Mouse (Mus musculus) MEL (cell line): ENCODE measurements around the gene Arhgdia. TPM values are rescaled to one million over a fixed set of nuclear protein-coding genes. Genes with fewer than 3 reads are reported as not detected.

Experiments
- DNase-seq: peaks from one replicate; pipeline ENCODE4 v3.0.0; 2011; ENCODE audit warnings: low read depth, low spot score
- H3K27ac ChIP-seq: 2 replicates; pipeline ENCODE4 v1.5.1; 2012; ENCODE audit warnings: low read depth, mild to moderate bottlenecking, control low read depth, low read length, moderate library complexity; ENCODE audit not compliant: control insufficient read depth
- H3K27me3 ChIP-seq, 2 experiments: fragments of 150-350 bp in 1 of 2; sonication (generic) in 1 of 2; 2 replicates each; pipeline ENCODE4 v1.6.1; 2012; ENCODE audit warnings: low read length in 2 of 2, mild to moderate bottlenecking in 2 of 2, improper control_type of control experiment in 1 of 2, moderate library complexity in 1 of 2; ENCODE audit not compliant: insufficient read depth in 2 of 2, control insufficient read depth in 1 of 2
- H3K36me3 ChIP-seq, 2 experiments: 2 replicates each; pipeline ENCODE4 v1.6.1; 2012 to 2014; ENCODE audit warnings: low read length in 2 of 2, improper control_type of control experiment in 1 of 2, inconsistent platforms in 1 of 2, mild to moderate bottlenecking in 1 of 2; ENCODE audit not compliant: insufficient read depth in 2 of 2, control insufficient read depth in 1 of 2
- H3K4me1 ChIP-seq, 2 experiments: fragments of 150-350 bp in 1 of 2; sonication (generic) in 1 of 2; 2 replicates each; pipeline ENCODE4 v1.6.1; 2012; ENCODE audit warnings: low read length in 2 of 2, improper control_type of control experiment in 1 of 2, mild to moderate bottlenecking in 1 of 2; ENCODE audit not compliant: insufficient read depth in 2 of 2, control insufficient read depth in 1 of 2
- H3K4me3 ChIP-seq, 2 experiments: fragments of 150-350 bp in 1 of 2; sonication (generic) in 1 of 2; 2 replicates each; pipeline ENCODE4 v1.5.1; 2012; ENCODE audit warnings: low read depth in 2 of 2, low read length in 2 of 2, mild to moderate bottlenecking in 2 of 2, moderate library complexity in 2 of 2, control low read depth in 1 of 2, improper control_type of control experiment in 1 of 2; ENCODE audit not compliant: control insufficient read depth in 1 of 2, insufficient read depth in 1 of 2
- H3K79me2 ChIP-seq: 2 replicates; pipeline ENCODE4 v1.6.1; 2012; ENCODE audit warnings: mild to moderate bottlenecking, low read length, moderate library complexity; ENCODE audit not compliant: control insufficient read depth, poor library complexity, insufficient read depth
- H3K9ac ChIP-seq: 2 replicates; pipeline ENCODE4 v1.6.1; 2012; ENCODE audit warnings: low read depth, mild to moderate bottlenecking, control low read depth, low read length, moderate library complexity; ENCODE audit not compliant: control insufficient read depth, poor library complexity, severe bottlenecking
- H3K9me3 ChIP-seq: fragments of 150-350 bp; sonication (generic); replicated peaks from 2 replicates; pipeline ENCODE4 v1.6.1; 2012; ENCODE audit warnings: mild to moderate bottlenecking, low read length, improper control_type of control experiment, moderate library complexity; ENCODE audit not compliant: insufficient read depth
- BHLHE40 ChIP-seq: IDR thresholded peaks from 2 replicates; pipeline ENCODE4 v1.6.1; 2012; ENCODE audit warnings: low read depth, mild to moderate bottlenecking, inconsistent platforms, low read length, improper control_type of control experiment, borderline replicate concordance
- CHD1 ChIP-seq: IDR thresholded peaks from 2 replicates; pipeline ENCODE4 v1.6.1; 2012; ENCODE audit warnings: low read depth, mild to moderate bottlenecking, inconsistent platforms, low read length, improper control_type of control experiment
- CHD2 ChIP-seq: IDR thresholded peaks from 2 replicates; pipeline ENCODE4 v1.6.1; 2011; ENCODE audit warnings: low read length, improper control_type of control experiment
- CTCF ChIP-seq, 3 experiments: IDR thresholded peaks in 2 of 3; conservative IDR thresholded peaks in 1 of 3; 2 replicates each; pipeline ENCODE4 v1.5.1; 2011 to 2012; ENCODE audit warnings: low read length in 3 of 3, low read depth in 2 of 3, mild to moderate bottlenecking in 2 of 3, improper control_type of control experiment in 1 of 3, inconsistent platforms in 1 of 3, mixed read lengths in 1 of 3, moderate library complexity in 1 of 3; ENCODE audit not compliant: control insufficient read depth in 1 of 3, insufficient read depth in 1 of 3, poor library complexity in 1 of 3, severe bottlenecking in 1 of 3
- E2F4 ChIP-seq: IDR thresholded peaks from 2 replicates; pipeline ENCODE4 v1.6.1; 2011; ENCODE audit warnings: low read depth, low read length, improper control_type of control experiment, borderline replicate concordance
- EP300 ChIP-seq, 2 experiments: IDR thresholded peaks; 2 replicates each; pipeline ENCODE4 v1.6.1; 2011; ENCODE audit warnings: improper control_type of control experiment in 2 of 2, low read length in 2 of 2, low read depth in 1 of 2, mild to moderate bottlenecking in 1 of 2
- ETS1 ChIP-seq: IDR thresholded peaks from 2 replicates; pipeline ENCODE4 v1.6.1; 2012; ENCODE audit warnings: low read depth, mild to moderate bottlenecking, inconsistent platforms, low read length, improper control_type of control experiment, moderate library complexity
- GABPA ChIP-seq: IDR thresholded peaks from 2 replicates; pipeline ENCODE4 v1.6.1; 2012; ENCODE audit warnings: low read depth, mild to moderate bottlenecking, inconsistent platforms, low read length, improper control_type of control experiment, moderate library complexity
- HCFC1 ChIP-seq: IDR thresholded peaks from 2 replicates; pipeline ENCODE4 v1.6.1; 2012; ENCODE audit warnings: low read depth, mild to moderate bottlenecking, inconsistent platforms, low read length, improper control_type of control experiment, moderate library complexity
- JUND ChIP-seq: IDR thresholded peaks from 2 replicates; pipeline ENCODE4 v1.6.1; 2011; ENCODE audit warnings: low read depth, mild to moderate bottlenecking, improper control_type of control experiment, low read length
- KAT2A ChIP-seq: conservative IDR thresholded peaks from 2 replicates; pipeline ENCODE4 v1.6.1; 2012; ENCODE audit warnings: low read depth, low read length, improper control_type of control experiment, inconsistent platforms
- MAFK ChIP-seq: IDR thresholded peaks from 2 replicates; pipeline ENCODE4 v1.6.1; 2011; ENCODE audit warnings: low read depth, mild to moderate bottlenecking, low read length, improper control_type of control experiment, borderline replicate concordance
- MAX ChIP-seq: IDR thresholded peaks from 2 replicates; pipeline ENCODE4 v1.6.1; 2011; ENCODE audit warnings: low read length, improper control_type of control experiment
- MEF2A ChIP-seq: IDR thresholded peaks from 2 replicates; pipeline ENCODE4 v1.6.1; 2014; ENCODE audit warnings: low read depth, mild to moderate bottlenecking, inconsistent platforms, low read length, improper control_type of control experiment; ENCODE audit not compliant: poor library complexity, insufficient replicate concordance, severe bottlenecking; ENCODE audit errors: extremely low read depth
- MXI1 ChIP-seq: IDR thresholded peaks from 2 replicates; pipeline ENCODE4 v1.6.1; 2011; ENCODE audit warnings: mild to moderate bottlenecking, low read depth, low read length, improper control_type of control experiment
- MYB ChIP-seq: IDR thresholded peaks from 2 replicates; pipeline ENCODE4 v1.6.1; 2011; ENCODE audit warnings: mild to moderate bottlenecking, low read depth, low read length, improper control_type of control experiment
- MYC ChIP-seq: IDR thresholded peaks from 2 replicates; pipeline ENCODE4 v1.6.1; 2011; ENCODE audit warnings: low read depth, mild to moderate bottlenecking, low read length, improper control_type of control experiment, moderate library complexity
- NELFE ChIP-seq: IDR thresholded peaks from 2 replicates; pipeline ENCODE4 v1.6.1; 2011; ENCODE audit warnings: low read depth, low read length, improper control_type of control experiment
- NRF1 ChIP-seq: IDR thresholded peaks from 2 replicates; pipeline ENCODE4 v1.6.1; 2014; ENCODE audit warnings: low read depth, mild to moderate bottlenecking, inconsistent platforms, low read length, improper control_type of control experiment, moderate library complexity; ENCODE audit not compliant: poor library complexity, insufficient read depth, severe bottlenecking
- POLR2A ChIP-seq, 2 experiments: IDR thresholded peaks; 2 replicates each; pipeline ENCODE4 v1.6.1; 2011 to 2012; ENCODE audit warnings: low read length in 2 of 2, mild to moderate bottlenecking in 2 of 2, control low read depth in 1 of 2, improper control_type of control experiment in 1 of 2, low read depth in 1 of 2, moderate library complexity in 1 of 2; ENCODE audit not compliant: control insufficient read depth in 1 of 2, insufficient read depth in 1 of 2, poor library complexity in 1 of 2
- POLR2AphosphoS2 ChIP-seq: IDR thresholded peaks from 2 replicates; pipeline ENCODE4 v1.6.1; 2011; ENCODE audit warnings: low read length, improper control_type of control experiment
- POLR2AphosphoS5 ChIP-seq: IDR thresholded peaks from 2 replicates; pipeline ENCODE4 v1.6.1; 2012; ENCODE audit warnings: low read depth, borderline replicate concordance, mild to moderate bottlenecking, inconsistent platforms, low read length, moderate library complexity, mixed read lengths
- RAD21 ChIP-seq: IDR thresholded peaks from 2 replicates; pipeline ENCODE4 v1.6.1; 2011; ENCODE audit warnings: mild to moderate bottlenecking, low read depth, low read length, improper control_type of control experiment
- RCOR1 ChIP-seq: IDR thresholded peaks from 2 replicates; pipeline ENCODE4 v1.6.1; 2012; ENCODE audit warnings: low read depth, mild to moderate bottlenecking, inconsistent platforms, low read length, improper control_type of control experiment
- SIN3A ChIP-seq: IDR thresholded peaks from 2 replicates; pipeline ENCODE4 v1.6.1; 2012; ENCODE audit warnings: low read length, improper control_type of control experiment, inconsistent platforms
- SMC3 ChIP-seq: IDR thresholded peaks from 2 replicates; pipeline ENCODE4 v1.6.1; 2011; ENCODE audit warnings: low read depth, low read length, improper control_type of control experiment
- TAL1 ChIP-seq: IDR thresholded peaks from 2 replicates; pipeline ENCODE4 v1.6.1; 2012; ENCODE audit warnings: mild to moderate bottlenecking, inconsistent platforms, low read length, moderate library complexity, mixed read lengths
- TBP ChIP-seq: IDR thresholded peaks from 2 replicates; pipeline ENCODE4 v1.8.0; 2011; ENCODE audit warnings: low read depth, low read length, improper control_type of control experiment
- TCF12 ChIP-seq: IDR thresholded peaks from 2 replicates; pipeline ENCODE4 v1.6.1; 2014; ENCODE audit warnings: low read depth, mild to moderate bottlenecking, inconsistent platforms, low read length, improper control_type of control experiment, moderate library complexity
- UBTF ChIP-seq: IDR thresholded peaks from 2 replicates; pipeline ENCODE4 v1.6.1; 2012; ENCODE audit warnings: low read depth, mild to moderate bottlenecking, inconsistent platforms, low read length, improper control_type of control experiment, moderate library complexity, borderline replicate concordance; ENCODE audit not compliant: insufficient read depth
- USF1 ChIP-seq: IDR thresholded peaks from 2 replicates; pipeline ENCODE4 v1.6.1; 2014; ENCODE audit warnings: low read depth, mild to moderate bottlenecking, inconsistent platforms, low read length, improper control_type of control experiment, moderate library complexity
- USF2 ChIP-seq, 2 experiments: IDR thresholded peaks; 2 replicates each; pipeline ENCODE4 v1.6.1; 2011 to 2012; ENCODE audit warnings: improper control_type of control experiment in 2 of 2, low read length in 2 of 2, borderline replicate concordance in 1 of 2, inconsistent platforms in 1 of 2, low read depth in 1 of 2, mild to moderate bottlenecking in 1 of 2; ENCODE audit not compliant: insufficient read depth in 1 of 2
- ZC3H11A ChIP-seq: IDR thresholded peaks from 2 replicates; pipeline ENCODE4 v1.6.1; 2012; ENCODE audit warnings: low read depth, mild to moderate bottlenecking, inconsistent platforms, low read length, improper control_type of control experiment
- ZKSCAN1 ChIP-seq: IDR thresholded peaks from 2 replicates; pipeline ENCODE4 v1.6.1; 2012; ENCODE audit warnings: low read depth, mild to moderate bottlenecking, inconsistent platforms, low read length, improper control_type of control experiment, moderate library complexity
- ZMIZ1 ChIP-seq: IDR thresholded peaks from 2 replicates; pipeline ENCODE4 v1.6.1; 2012; ENCODE audit warnings: low read depth, mild to moderate bottlenecking, inconsistent platforms, low read length, improper control_type of control experiment, moderate library complexity
- ZNF384 ChIP-seq: IDR thresholded peaks from 2 replicates; pipeline ENCODE4 v1.6.1; 2012; ENCODE audit warnings: low read depth, mild to moderate bottlenecking, inconsistent platforms, low read length, improper control_type of control experiment
- polyA plus RNA-seq, 2 experiments: library from polyadenylated mRNA; stranded (reverse) in 1 of 2; unstranded in 1 of 2; fragments of >175 nt in 1 of 2; fragments of >200 nt in 1 of 2; gene quantifications; 2 replicates each; pipeline versions ENCODE4 v1.2.1 to v1.2.4; 2012; ENCODE audit warnings: low replicate concordance in 2 of 2, low read depth in 1 of 2; ENCODE audit not compliant: insufficient read length in 2 of 2, insufficient read depth in 1 of 2, missing spikeins in 1 of 2
- total RNA-seq: library from RNA; depleted of rRNA; stranded (reverse); fragments of 300-350 nt; gene quantifications from 2 replicates; pipeline ENCODE4 v1.2.3, GENCODE M21; 2012

Arhgdia gene
- total and polyA plus RNA-seq, 3 experiments: 364 to 821 (median 601) TPM

- Histone ChIP-seq H3K79me2 (peaks cover 14% of the 10 kb centered on the region), H3K4me3 (peak within 1 kb of the TSS; percentile 75 to 97), H3K27ac (peak within 1 kb of the TSS; percentile 64), H3K9me3 (no peaks in the 10 kb centered on the region), H3K9ac (peak within 1 kb of the TSS; percentile 96), H3K27me3 (no peaks in the 10 kb centered on the region), H3K4me1 (peaks cover 7 to 19% of the 10 kb centered on the region in 2 experiments), H3K36me3 (peaks cover 0 to 8% of the 10 kb centered on the region in 2 experiments; a peak in 2 of 4 replicates)
- DNase-seq: peak; percentile 95
- TF ChIP-seq ZC3H11A (no peak), POLR2AphosphoS2 (peak; percentile 75), HCFC1 (peak; percentile 84), ZKSCAN1 (no peak), USF2 (IDR thresholded peaks at IDR 0.05; ENCODE audit: borderline replicate concordance in 1 of 2, insufficient read depth in 1 of 2, low read depth in 1 of 2, low read length in 2 of 2) (peak in 1 of 2 experiments; percentile 83; a peak in 2 of 4 replicates), KAT2A (no peak; the same call in 1 of the 2 replicates), GABPA (no peak), CHD2 (no peak), ZNF384 (no peak), E2F4 (no peak), BHLHE40 (no peak), NRF1 (peak; percentile 81), TAL1 (no peak), JUND (no peak), SMC3 (no peak), EP300 (IDR thresholded peaks at IDR 0.05; ENCODE audit: low read depth in 1 of 2, low read length in 2 of 2) (peak in 1 of 2 experiments; percentile 51; a peak in 2 of 4 replicates), MAFK (no peak), NELFE (peak; percentile 91), RAD21 (no peak), MYB (no peak), USF1 (peak; percentile 97), UBTF (no peak), MYC (peak; percentile 71; the same call in 1 of the 2 replicates), MEF2A (no peak), SIN3A (peak; percentile 78), MAX (peak; percentile 99), CTCF (IDR thresholded peaks at IDR 0.05 in 2 of 3, conservative IDR thresholded peaks at IDR 0.05 in 1 of 3; ENCODE audit: control insufficient read depth in 1 of 3, insufficient read depth in 1 of 3, low read depth in 2 of 3, low read length in 3 of 3, poor library complexity in 1 of 3, severe bottlenecking in 1 of 3) (no peak), ZMIZ1 (peak; percentile 88), MXI1 (peak; percentile 80), RCOR1 (no peak), TCF12 (peak; percentile 71), POLR2AphosphoS5 (no peak), POLR2A (IDR thresholded peaks at IDR 0.05; ENCODE audit: control insufficient read depth in 1 of 2, insufficient read depth in 1 of 2, low read depth in 1 of 2, low read length in 2 of 2, poor library complexity in 1 of 2) (peak; percentile 30 to 87; a peak in 2 of 4 replicates), TBP (no peak), ETS1 (0 out of 2 replicates have a peak, but pooled peaks have one; percentile 43), CHD1 (no peak)
Observed at GRCm38 (mm10) chr11:120549168-120549945, 32.1 kb downstream of the Arhgdia start, which contains the start of gene Mcrip1. Gene Mcrip1 (minus strand): TSS chr11:120549727.
